18 mouse cellular contexts compared by ENCODE assay signal in the genomic region with DNA sequence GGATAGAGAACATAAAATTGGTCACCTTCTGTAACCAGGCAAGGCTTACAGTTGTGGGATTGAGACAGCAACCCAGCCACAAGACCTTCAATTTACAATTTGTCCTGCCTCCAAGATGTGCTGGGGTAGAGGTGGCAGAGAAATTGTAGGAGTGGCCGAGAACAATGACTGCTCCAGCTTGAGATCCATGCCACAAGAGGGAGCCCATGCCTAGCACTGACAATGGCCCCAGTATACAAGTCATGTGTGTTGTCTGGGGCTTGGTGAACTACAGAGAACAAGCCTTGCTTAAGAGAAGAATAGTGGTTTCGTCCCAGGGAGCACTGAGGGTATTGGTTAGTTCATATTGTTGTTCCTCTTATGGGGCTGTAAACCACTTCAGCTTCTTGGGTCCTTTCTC.
DNase-seq lines count a peak whose midpoint lies in the region; TF ChIP-seq lines count a peak whose summit lies in the region.
"Had no signal": no experiment of that assay in that cellular context is flagged by ENCODE, and none has a peak within 500 bp of the region (broad histone marks: within the 10 kb centered on the region; RNA-seq: fewer than 3 reads in every experiment).

No protein-coding gene starts in this region.

- peak; percentile 4 to 30 for DNase-seq in adrenal gland, postnatal 36 days
- DNase-seq in adrenal gland, postnatal 25 days, result no peak
- no peak for DNase-seq in left cerebral cortex, adult 2 months (ENCODE audit: extremely low spot score in 1 of 2, low spot score in 2 of 2)
- no peak for DNase-seq in left cerebral cortex, postnatal 25 days (ENCODE audit: low spot score in 2 of 2)
- peak; percentile 21 for DNase-seq in CH12.LX (ENCODE audit: extremely low read depth)
- DNase-seq in ZHBTc4 (ENCODE audit: low read depth, low spot score), result peak; percentile 31
- DNase-seq in cerebellum, postnatal 10 days, result no peak
- no peak for DNase-seq in adipocyte (ENCODE audit: low spot score)
- DNase-seq: B cell, adult 2 months; cerebellum, adult 11 months; gastrocnemius, postnatal 25 days; heart, postnatal 10 days; layer of hippocampus, adult 9-11 months; thymus, adult 18-20 months had no signal

- no peak overlapping the region for H3K4me3 ChIP-seq in left cerebral cortex, adult 2 months
- no peak overlapping the region for H3K4me3 ChIP-seq in CH12.LX (replicated peaks in 1 of 3; ENCODE audit: low read depth in 2 of 3, low read length in 2 of 3, poor library complexity in 1 of 3)
- H3K4me3 ChIP-seq: forebrain, embryonic 10.5 days; hindbrain, embryonic 13.5 days; intestine, embryonic 15.5 days; limb, embryonic 15.5 days had no signal

- H3K79me2 ChIP-seq in CH12.LX (replicated peaks; ENCODE audit: control insufficient read depth, extremely low read depth, insufficient read depth, poor library complexity, severe bottlenecking), result no peaks in the 10 kb centered on the region

- no peak overlapping the region for H3K9ac ChIP-seq in CH12.LX (ENCODE audit: insufficient read depth, low read depth)
- H3K9ac ChIP-seq: hindbrain, embryonic 13.5 days; intestine, embryonic 15.5 days; limb, embryonic 15.5 days had no signal

- H3K36me3 ChIP-seq in CH12.LX (replicated peaks in 1 of 2; ENCODE audit: control insufficient read depth in 1 of 2, insufficient read depth in 1 of 2, low read length in 1 of 2), result no peaks in the 10 kb centered on the region
- H3K36me3 ChIP-seq: forebrain, embryonic 10.5 days; hindbrain, embryonic 13.5 days; intestine, embryonic 15.5 days; limb, embryonic 15.5 days had no signal

- TF ChIP-seq RAD21 in CH12.LX (IDR thresholded peaks at IDR 0.05; ENCODE audit: low read depth, low read length), result peak; percentile 45

- intact Hi-C loops in left cerebral cortex, adult 2 months (cut with DNase I), result no loop called here
- intact Hi-C loops in left cerebral cortex, postnatal 25 days (cut with DNase I), result no loop called here

- H3K9me3 ChIP-seq in CH12.LX (replicated peaks; ENCODE audit: low read length), result no peaks in the 10 kb centered on the region
- H3K9me3 ChIP-seq: forebrain, embryonic 10.5 days; hindbrain, embryonic 13.5 days; intestine, embryonic 15.5 days; limb, embryonic 15.5 days had no signal

- no peak for TF ChIP-seq POLR2A in CH12.LX (IDR thresholded peaks at IDR 0.05; ENCODE audit: low read depth, low read length)

- peak; percentile 19 for TF ChIP-seq CTCF in left cerebral cortex, adult 2 months (IDR thresholded peaks at IDR 0.05)
- TF ChIP-seq CTCF in CH12.LX (conservative IDR thresholded peaks at IDR 0.05 in 1 of 2, IDR thresholded peaks at IDR 0.05 in 1 of 2; ENCODE audit: low read depth in 2 of 2, low read length in 2 of 2), result peak in 1 of 2 experiments; percentile 56; a peak in 2 of 4 replicates

- H3K4me2 ChIP-seq in CH12.LX (ENCODE audit: insufficient read depth, low read depth, poor library complexity, severe bottlenecking), result no peak overlapping the region
- H3K4me2 ChIP-seq: hindbrain, embryonic 13.5 days; intestine, embryonic 15.5 days; limb, embryonic 15.5 days had no signal

- no peak overlapping the region for H3K27ac ChIP-seq in left cerebral cortex, adult 2 months
- H3K27ac ChIP-seq in CH12.LX (ENCODE audit: insufficient read depth, low read depth), result no peak overlapping the region
- H3K27ac ChIP-seq: forebrain, embryonic 10.5 days; hindbrain, embryonic 13.5 days; intestine, embryonic 15.5 days; limb, embryonic 15.5 days had no signal

- dilution Hi-C loops in CH12.LX (cut with MboI; ENCODE audit: extremely low pct_ligation_motif_present, extremely low pct_unique_long_range_greater_than_20kb, low sequenced_read_pairs), result no loop called here

- no peaks in the 10 kb centered on the region for H3K27me3 ChIP-seq in CH12.LX (replicated peaks)
- H3K27me3 ChIP-seq: hindbrain, embryonic 13.5 days; intestine, embryonic 15.5 days; limb, embryonic 15.5 days had no signal

- in situ Hi-C loops in CH12.LX (cut with MboI; ENCODE audit: low pct_ligation_motif_present, low pct_unique_long_range_greater_than_20kb, low sequenced_read_pairs), result no loop called here

- peaks cover 4% of the 10 kb centered on the region in 2 experiments; a peak in 2 of 4 replicates for H3K4me1 ChIP-seq in CH12.LX (ENCODE audit: control insufficient read depth in 1 of 2, insufficient read depth in 2 of 2)
- H3K4me1 ChIP-seq: hindbrain, embryonic 13.5 days; intestine, embryonic 15.5 days; limb, embryonic 15.5 days had no signal

- TF ChIP-seq EP300 in CH12.LX (IDR thresholded peaks at IDR 0.05; ENCODE audit: low read length), result no peak

TF ChIP-seq in CH12.LX, 34 proteins besides CTCF, POLR2A, EP300 and RAD21:
- TF ChIP-seq MAFK (IDR thresholded peaks at IDR 0.05; ENCODE audit: insufficient replicate concordance, low read length) (no peak), SMC3 (IDR thresholded peaks at IDR 0.05; ENCODE audit: low read depth, low read length) (peak; percentile 33), CHD1 (IDR thresholded peaks at IDR 0.05; ENCODE audit: low read depth, low read length) (no peak), MEF2A (IDR thresholded peaks at IDR 0.05; ENCODE audit: borderline replicate concordance, low read depth, low read length) (no peak)

Comparison
In these comparisons a context has a peak if more than half of its experiments do, and no peak if none do; other contexts are left out.
1. DNase-seq: peak in adrenal gland, postnatal 36 days (2 of 2), CH12.LX (single experiment) and ZHBTc4 (single experiment); none in adrenal gland, postnatal 25 days (single experiment), left cerebral cortex, adult 2 months (0 of 2), left cerebral cortex, postnatal 25 days (0 of 2), cerebellum, postnatal 10 days (0 of 2) and adipocyte (single experiment).